Mouse (Mus musculus) induced T-regulatory cell, adult 2 months (primary cell): ENCODE results near the gene BC017158.
A peak's percentile ranks its signal among the peaks of the same experiment; 100 is the strongest.

Experiments
- DNase-seq: peaks from one replicate; pipeline ENCODE4 v3.0.0-alpha.2; 2012; ENCODE audit warnings: low read depth

The BC017158 gene

DNA sequence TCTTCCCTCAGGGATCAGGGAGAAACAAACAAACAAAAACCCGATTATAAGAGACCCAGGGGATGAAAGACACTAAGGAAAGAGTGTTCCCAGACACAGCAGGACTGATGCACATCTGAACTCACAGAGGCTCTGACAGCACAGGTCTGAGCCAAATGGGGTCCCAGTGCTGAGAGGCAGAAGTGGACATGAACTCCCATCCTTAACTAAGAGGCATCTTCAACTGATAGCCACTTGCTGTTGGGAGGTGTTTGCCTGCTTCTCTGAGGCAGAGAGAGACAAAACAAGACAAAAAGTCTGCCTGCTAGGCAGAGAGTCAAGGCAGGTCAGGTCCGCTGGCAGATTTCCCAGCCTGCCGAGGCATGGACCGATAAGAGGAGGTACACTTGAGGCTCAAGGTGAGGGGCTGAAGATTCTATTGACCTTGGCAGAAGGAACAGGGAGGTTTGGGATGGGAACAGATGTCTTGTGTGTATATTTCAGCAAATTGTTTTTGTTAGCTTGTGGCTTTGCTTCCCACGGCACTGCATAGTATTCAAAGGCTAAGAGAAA is 41.1 kb downstream of the BC017158 start:
- DNase-seq: no peak

DNA sequence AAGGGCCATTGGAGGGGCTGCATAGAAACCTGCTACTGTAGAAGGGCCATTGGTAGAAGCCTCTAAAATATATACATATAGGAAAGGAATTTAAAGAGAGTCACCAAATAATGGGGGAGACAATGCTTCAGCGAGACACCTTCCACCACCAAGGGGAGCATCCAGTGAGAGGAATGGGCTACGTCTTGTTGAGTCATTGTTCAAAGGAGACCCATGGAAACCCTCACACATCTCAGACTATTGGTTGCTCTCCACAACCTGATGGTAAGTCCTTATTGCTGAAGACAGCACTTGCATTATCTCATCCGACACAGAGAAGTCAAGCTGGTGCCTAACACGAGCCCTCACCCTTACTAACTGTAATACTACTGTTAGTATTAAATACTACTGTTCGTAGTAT is 42.2 kb downstream of the BC017158 start:
- DNase-seq: no peak

DNA sequence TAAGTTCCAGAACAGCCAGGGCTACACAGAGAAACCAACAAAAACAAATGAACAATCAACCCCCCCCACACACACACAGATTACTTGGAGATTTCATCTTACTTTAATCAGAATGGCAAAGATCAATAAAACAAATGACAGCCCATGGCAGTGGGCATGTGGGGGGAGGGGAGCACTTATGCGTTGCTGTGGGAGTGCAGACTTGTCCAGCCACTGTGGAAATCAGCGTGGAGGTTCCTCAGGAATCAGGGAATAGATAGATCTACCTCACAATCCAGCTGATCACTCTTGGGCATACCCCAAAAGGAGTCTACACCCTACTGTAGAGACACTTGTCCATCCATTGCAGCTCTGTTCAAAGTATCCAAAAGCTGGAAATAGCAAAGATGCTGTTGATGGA is 43.0 kb downstream of the BC017158 start:
- DNase-seq: no peak

DNA sequence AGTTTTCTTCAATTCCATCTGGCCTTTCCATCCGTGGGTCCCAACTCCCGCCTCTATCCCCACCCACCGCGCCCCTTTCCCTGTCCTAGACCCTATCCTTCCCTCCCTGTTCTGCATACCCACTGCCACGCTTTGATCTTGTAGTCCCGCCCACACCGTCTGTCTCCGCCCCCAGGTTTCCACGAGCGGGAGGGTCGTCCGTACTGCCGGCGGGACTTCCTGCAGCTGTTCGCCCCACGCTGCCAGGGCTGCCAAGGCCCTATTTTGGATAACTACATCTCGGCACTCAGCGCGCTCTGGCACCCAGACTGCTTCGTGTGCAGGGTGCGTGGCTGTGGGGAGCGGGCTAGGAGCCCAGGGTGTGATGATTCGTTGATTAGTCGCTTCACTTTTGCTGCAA is 45.4 kb downstream of the BC017158 start:
- peak; percentile 66 for DNase-seq

DNA sequence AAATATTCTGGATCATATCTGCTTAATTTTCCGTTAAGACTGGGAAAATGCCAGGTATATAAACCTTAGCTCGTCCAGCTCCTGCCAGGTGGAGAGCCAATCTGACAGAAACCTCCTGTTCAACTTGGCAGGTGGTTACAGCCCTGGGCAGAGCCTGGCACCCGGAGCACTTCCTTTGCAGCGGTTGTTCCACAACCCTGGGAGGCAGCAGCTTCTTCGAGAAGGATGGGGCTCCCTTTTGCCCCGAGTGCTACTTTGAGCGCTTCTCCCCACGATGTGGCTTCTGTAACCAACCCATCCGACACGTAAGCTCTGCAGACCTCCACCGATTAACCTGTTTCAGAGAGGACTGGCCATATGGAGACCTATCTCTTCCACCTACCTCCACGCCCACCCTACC is 46.0 kb downstream of the BC017158 start:
- no peak for DNase-seq

GRCm38 (mm10) chr7:128249998-128250397 is 48.0 kb downstream of the BC017158 start:
- no peak for DNase-seq

- DNase-seq: no peak
Measured at GRCm38 (mm10) chr7:128248081-128249042, 49.6 kb downstream of the BC017158 start.

GRCm38 (mm10) chr7:128247443-128247842 is 50.5 kb downstream of the BC017158 start:
- DNase-seq: peak; percentile 84

GRCm38 (mm10) chr7:128246496-128247391 is 51.2 kb downstream of the BC017158 start, which contains the start of gene Tgfb1i1:
Tgfb1i1 (plus strand) TSS chr7:128246812.
- no peak for DNase-seq

DNA sequence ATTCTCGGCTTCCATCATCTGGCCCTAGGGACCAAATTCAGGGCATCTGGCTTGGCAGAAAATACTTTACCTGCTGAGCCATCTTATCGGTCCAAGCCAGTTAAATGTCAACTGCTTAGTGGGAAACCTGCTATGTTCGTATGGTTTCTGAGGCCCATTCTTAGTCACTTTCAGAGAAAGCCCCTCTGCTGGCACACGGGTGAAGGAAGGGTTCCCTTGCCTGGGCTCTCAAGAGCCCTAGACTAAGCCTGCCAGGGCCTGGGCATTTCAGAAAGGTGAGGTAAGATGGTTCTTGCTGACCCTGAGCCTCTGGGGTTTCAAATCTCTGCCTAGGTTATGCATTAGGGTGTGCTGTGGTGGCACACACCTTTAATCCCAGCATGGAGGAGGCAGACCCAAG is 52.4 kb downstream of the BC017158 start:
- DNase-seq: no peak

GRCm38 (mm10) chr7:128244410-128245025 is 53.5 kb downstream of the BC017158 start:
- no peak for DNase-seq

DNA sequence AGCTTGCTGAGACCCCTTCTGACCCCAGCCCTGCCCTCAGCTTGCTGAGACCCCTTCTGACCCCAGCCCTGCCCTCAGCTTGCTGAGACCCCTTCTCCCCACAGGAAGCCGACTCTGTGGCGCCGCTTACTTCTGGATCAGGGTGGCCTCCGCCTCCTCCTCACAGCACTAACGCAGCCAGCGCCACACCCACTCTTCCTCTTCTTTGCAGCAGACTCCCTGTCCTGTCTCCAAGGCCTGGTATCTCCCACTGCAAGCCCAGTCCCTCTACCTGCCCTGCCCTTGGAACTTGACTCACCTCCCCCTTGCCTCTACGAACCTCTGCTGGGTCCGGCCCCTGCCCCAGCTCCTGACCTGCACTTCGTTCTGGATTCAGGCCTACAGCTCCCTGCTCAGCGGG is 54.0 kb downstream of the BC017158 start:
- no peak for DNase-seq

DNA sequence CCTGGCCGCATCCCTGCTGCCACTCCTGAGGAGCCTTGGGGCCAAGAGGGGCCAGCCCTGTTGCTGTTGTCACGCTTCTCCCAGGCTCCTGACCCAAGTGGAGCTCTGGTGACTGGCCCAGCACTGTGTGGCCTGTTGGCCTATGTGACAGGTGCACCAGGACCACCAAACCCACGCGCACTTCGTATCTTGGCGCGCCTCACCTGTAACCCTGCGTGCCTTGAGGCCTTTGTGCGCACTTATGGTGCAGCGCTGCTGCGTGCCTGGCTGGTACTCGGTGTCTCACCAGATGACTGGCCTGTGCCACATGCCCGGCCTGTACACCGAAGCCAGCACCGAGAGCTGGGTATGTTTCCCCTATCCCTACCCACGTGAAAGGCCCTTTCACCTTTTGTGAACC is 55.6 kb downstream of the BC017158 start:
- no peak for DNase-seq

GRCm38 (mm10) chr7:128240131-128240784 is 57.7 kb downstream of the BC017158 start:
- no peak for DNase-seq

DNA sequence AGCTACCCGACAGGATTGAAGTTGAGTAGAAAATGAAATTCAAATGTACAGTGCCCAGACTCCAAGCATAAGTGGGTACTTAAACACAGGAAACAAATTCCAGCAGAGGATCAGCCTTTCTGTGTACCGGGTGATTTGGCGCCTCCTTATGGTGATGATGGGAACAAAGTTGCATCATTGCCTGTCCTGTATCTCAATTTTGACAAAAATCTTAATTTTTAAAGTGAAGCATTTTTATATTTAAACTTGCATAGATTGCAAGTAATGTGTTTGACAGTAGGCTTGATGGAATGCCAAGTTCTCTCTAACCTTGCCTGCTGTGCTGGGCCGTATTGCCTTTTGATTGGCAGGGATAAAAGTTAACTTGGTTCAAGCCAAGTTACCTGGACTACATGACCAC is 59.0 kb downstream of the BC017158 start:
- DNase-seq: peak; percentile 86

- peak; percentile 100 for DNase-seq
Measured at GRCm38 (mm10) chr7:128237927-128238778, 59.8 kb downstream of the BC017158 start, which contains the start of gene 9130023H24Rik. 9130023H24Rik (minus strand) TSS chr7:128238031.

- DNase-seq: no peak
Measured at GRCm38 (mm10) chr7:128237593-128237926, 60.4 kb downstream of the BC017158 start.

DNA sequence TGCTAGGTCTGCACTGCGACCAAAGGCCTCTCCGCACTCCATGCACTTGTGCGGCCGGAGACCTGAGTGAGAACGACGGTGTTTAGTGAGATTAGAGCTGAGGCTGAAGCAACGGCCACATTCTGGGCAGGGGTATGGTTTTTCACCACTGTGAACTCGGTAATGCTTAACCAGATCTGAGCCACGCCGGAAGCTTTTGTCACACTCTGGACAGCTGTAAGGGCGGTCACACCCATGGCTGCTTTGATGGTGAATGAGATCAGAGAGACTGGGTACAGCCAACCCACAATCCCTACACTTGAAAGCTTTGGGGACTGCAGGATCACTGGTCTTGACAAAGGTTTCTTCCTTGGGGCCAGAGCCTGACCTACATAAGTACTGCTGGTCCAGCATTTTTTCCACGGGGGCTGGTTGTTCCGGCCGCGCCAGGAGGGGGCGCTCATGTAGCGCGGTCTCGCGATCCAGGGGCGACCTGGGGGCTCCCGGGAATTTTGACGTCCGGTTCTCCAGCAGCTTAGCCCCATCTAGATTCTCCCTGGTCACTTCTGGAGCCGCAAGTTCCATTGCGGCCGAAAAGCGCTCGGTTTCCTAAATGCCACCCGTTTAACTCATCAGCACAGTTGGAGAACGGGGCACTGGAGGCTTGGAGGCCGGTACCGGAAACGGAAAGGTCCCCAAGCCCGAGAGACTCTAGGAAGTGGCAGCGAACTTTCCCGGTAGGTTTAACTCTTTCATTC is 60.9 kb downstream of the BC017158 start, which contains the start of gene Armc5:
Gene Armc5 (plus strand): TSS at position 487 of the 737 bp plus-strand sequence.
- peak; percentile 88 for DNase-seq

DNA sequence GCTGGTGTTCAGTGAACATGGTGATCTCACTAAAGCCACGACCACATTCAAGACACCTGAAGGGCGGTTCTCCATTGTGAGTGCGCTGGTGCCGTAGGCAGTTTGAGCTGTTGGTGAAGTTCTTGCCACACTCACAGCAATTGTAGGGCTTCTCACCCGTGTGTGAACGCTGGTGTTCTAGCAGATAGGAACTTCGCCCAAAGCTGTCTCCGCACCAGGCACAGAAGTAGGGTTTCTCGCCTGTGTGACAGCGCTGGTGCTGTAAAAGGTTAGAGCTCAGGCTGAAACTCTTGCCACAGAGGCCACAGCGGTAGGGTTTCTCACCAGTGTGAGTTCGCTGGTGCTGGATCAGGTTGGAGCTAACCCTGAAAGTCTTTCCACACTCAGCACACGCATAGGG is 61.5 kb downstream of the BC017158 start:
- peak; percentile 14 for DNase-seq

- DNase-seq: no peak
Measured at GRCm38 (mm10) chr7:128235481-128235880, 62.5 kb downstream of the BC017158 start.
